In genomic region chr10:80754594-80755290, GRCm38 (mm10) we compare ENCODE assay signal across 8 mouse cellular contexts. TPM values are rescaled to one million over a fixed set of nuclear protein-coding genes. Genes with fewer than 3 reads are reported as not detected.
DNase-seq lines count a peak whose midpoint lies in the region; ATAC-seq lines count a peak whose summit lies in the region.

Gene Dot1l, plus strand, starts transcription at chr10:80755206.

- peak; percentile 59 for ATAC-seq in common myeloid progenitor, adult 5-6 weeks (replicated peaks; ENCODE audit: low read depth, poor library complexity, severe bottlenecking)

- no peaks in the 10 kb centered on the region for H3K9me3 ChIP-seq in megakaryocyte, embryonic 14.5 days

- H3K4me1 ChIP-seq in megakaryocyte, embryonic 14.5 days: peaks cover 80% of the 10 kb centered on the region

- H3K27me3 ChIP-seq in megakaryocyte, embryonic 14.5 days (replicated peaks): no peaks in the 10 kb centered on the region

- peaks cover 8% of the 10 kb centered on the region for H3K36me3 ChIP-seq in megakaryocyte, embryonic 14.5 days (replicated peaks; ENCODE audit: low read length)

- H3K4me3 ChIP-seq in megakaryocyte, embryonic 14.5 days (replicated peaks): peak within 1 kb of the TSS; percentile 99

- peak; percentile 99 for DNase-seq in ZHBTc4 (ENCODE audit: low read depth, low spot score)
- DNase-seq in gastrocnemius, adult 8-10 months (ENCODE audit: low spot score in 2 of 2): peak; percentile 97
- DNase-seq in hindlimb bud, embryonic 11.5 days (ENCODE audit: extremely low spot score, low read depth, low spot score): peak; percentile 83
- peak; percentile 95 to 96 for DNase-seq in left cerebral cortex, adult 8-10 months (ENCODE audit: low spot score in 2 of 2)
- DNase-seq in right cerebral cortex, postnatal 10 days (ENCODE audit: low spot score in 2 of 2): peak; percentile 98 to 99
- peak; percentile 98 for DNase-seq in urinary bladder, postnatal 25 days (ENCODE audit: low spot score)

RNA-seq across cellular contexts. Expression of gene Dot1l, which starts in this region (rescaled TPM):
- 7.6 and 19.5 TPM in 2 replicates for total RNA-seq in common myeloid progenitor, adult 5-6 weeks (2017)
- total RNA-seq in gastrocnemius, adult 8-10 months (2022): 10 to 100 TPM; 12.4 to 13.8 (median 13.5) TPM
- total RNA-seq in left cerebral cortex, adult 8-10 months (2022): 10 to 100 TPM; 39.0 to 53.1 (median 41.5) TPM
- polyA plus RNA-seq in megakaryocyte, embryonic 14.5 days (2012; ENCODE audit: insufficient read depth, low replicate concordance): 35.3 and 88.7 TPM in 2 replicates

Comparison
In these comparisons a context has a peak if more than half of its experiments do, and no peak if none do; other contexts are left out.
1. Peak in every context shown above with its lines: DNase-seq, ATAC-seq and H3K4me3 ChIP-seq.